Mouse (Mus musculus) heart, postnatal 0 days (tissue): ENCODE data around the gene Wdr25. TPM values are rescaled to one million over a fixed set of nuclear protein-coding genes. Genes with fewer than 3 reads are reported as not detected.
A peak's percentile ranks its signal among the peaks of the same experiment; 100 is the strongest.

Experiments used
- ATAC-seq: fragments of 200-750 bp; cut with Nextera tagmentation; 2 replicates; pipeline ENCODE4 v1.8.0; 2017; ENCODE audit warnings: low read depth, moderate number of reproducible peaks, moderate library complexity; ENCODE audit not compliant: insufficient read depth
- DNase-seq: peaks from one replicate; pipeline ENCODE4 v3.0.0-alpha.2; 2016; ENCODE audit warnings: low spot score
- H3K27ac ChIP-seq: fragments of 300-500 bp; sonication (generic); 2 replicates; pipeline ENCODE4 v1.5.1; 2014; ENCODE audit warnings: low read depth, mild to moderate bottlenecking
- H3K27me3 ChIP-seq: fragments of 300-500 bp; sonication (generic); 2 replicates; pipeline ENCODE4 v1.6.1; 2014; ENCODE audit warnings: low read length, mixed read lengths; ENCODE audit not compliant: control insufficient read depth, insufficient read depth
- H3K36me3 ChIP-seq: fragments of 300-500 bp; sonication (generic); replicated peaks from 2 replicates; pipeline ENCODE4 v1.6.1; 2014; ENCODE audit warnings: low read length, mixed read lengths; ENCODE audit not compliant: control insufficient read depth, insufficient read depth
- H3K4me1 ChIP-seq: fragments of 300-500 bp; sonication (generic); 2 replicates; pipeline ENCODE4 v1.6.1; 2014; ENCODE audit warnings: antibody characterized with exemption; ENCODE audit not compliant: control insufficient read depth, insufficient read depth
- H3K4me2 ChIP-seq: fragments of 300-500 bp; sonication (generic); 2 replicates; pipeline ENCODE4 v1.6.1; 2014; ENCODE audit warnings: low read depth, mild to moderate bottlenecking, low read length, moderate library complexity
- H3K4me3 ChIP-seq: fragments of 300-500 bp; sonication (generic); 2 replicates; pipeline ENCODE4 v1.5.1; 2014; ENCODE audit warnings: low read depth, low read length
- H3K9ac ChIP-seq: fragments of 300-500 bp; sonication (generic); replicated peaks from 2 replicates; pipeline ENCODE4 v1.6.1; 2014; ENCODE audit warnings: low read depth, low read length, mixed read lengths
- H3K9me3 ChIP-seq: fragments of 300-500 bp; sonication (generic); replicated peaks from 2 replicates; pipeline ENCODE4 v1.6.1; 2016; ENCODE audit warnings: low read length; ENCODE audit not compliant: control insufficient read depth
- CTCF ChIP-seq: IDR thresholded peaks from 2 replicates; pipeline ENCODE4 v1.5.1; 2016; ENCODE audit warnings: antibody characterized with exemption, control low read depth, low read depth
- EP300 ChIP-seq: IDR thresholded peaks from 2 replicates; pipeline ENCODE4 v1.6.1; 2016; ENCODE audit warnings: antibody characterized with exemption, low read depth
- WGBS: fragments of 180-500 bp; shearing (Covaris S2); extraction: QIAGEN DNeasy Blood & Tissue Kit; methylation state at CpG from one replicate; pipeline ENCODE4 v1.1.7; 2014; 5-methylcytosine and 5-hydroxymethylcytosine counted together
- polyA plus RNA-seq: library from polyadenylated mRNA; unstranded; fragments of >200 nt; fragmentation: Nextera tagmentation; extraction: Ambion mirVana; gene quantifications from 2 replicates; pipeline ENCODE4 v1.2.1, GENCODE M21; 2015
- total RNA-seq: library from RNA; depleted of rRNA; stranded (reverse); fragments of >200 nt; gene quantifications from 2 replicates; pipeline ENCODE4 v1.2.3, GENCODE M21; 2014; ENCODE audit warnings: low replicate concordance

Gene Wdr25
- total and polyA plus RNA-seq, 2 experiments from 2014 or later, result 3.5 to 3.9 TPM

- Histone ChIP-seq H3K9ac (no peak overlapping the region), H3K36me3 (no peaks in the 10 kb centered on the region), H3K4me3 (no peak overlapping the region), H3K4me1 (no peaks in the 10 kb centered on the region), H3K9me3 (peaks cover 4% of the 10 kb centered on the region; the same call in 1 of the 2 replicates), H3K27ac (no peak overlapping the region), H3K4me2 (no peak overlapping the region), H3K27me3 (peaks cover 50% of the 10 kb centered on the region)
- DNase-seq (no peak), ATAC-seq (no peak)
- TF ChIP-seq EP300, result no peak
- no peak for TF ChIP-seq CTCF
- 42% methylated on average over 14 of the region's 14 CpGs for WGBS
Measured at GRCm38 (mm10) chr12:109038179-109038819, 144.9 kb downstream of the Wdr25 start.

- TF ChIP-seq CTCF (no peak), EP300 (no peak)
- Histone ChIP-seq H3K4me3 (no peak overlapping the region), H3K9ac (no peak overlapping the region), H3K9me3 (no peaks in the 10 kb centered on the region), H3K36me3 (no peaks in the 10 kb centered on the region), H3K4me1 (no peaks in the 10 kb centered on the region), H3K27me3 (peaks cover 45% of the 10 kb centered on the region), H3K4me2 (no peak overlapping the region), H3K27ac (no peak overlapping the region)
- no peak for ATAC-seq
- no peak for DNase-seq
- 43% methylated on average over 7 of the region's 7 CpGs for WGBS
Measured at GRCm38 (mm10) chr12:109039311-109039710, 145.9 kb downstream of the Wdr25 start.

GRCm38 (mm10) chr12:109044497-109044896 lies 151.1 kb downstream of the Wdr25 start:
- 0 out of 2 replicates have a peak, but pooled peaks have one; percentile 31 for ATAC-seq
- TF ChIP-seq CTCF (peak; percentile 39), EP300 (no peak)
- Histone ChIP-seq H3K9ac (no peak overlapping the region), H3K36me3 (no peaks in the 10 kb centered on the region), H3K4me1 (no peaks in the 10 kb centered on the region), H3K27me3 (peaks cover 51% of the 10 kb centered on the region), H3K27ac (no peak overlapping the region), H3K4me3 (no peak overlapping the region), H3K4me2 (no peak overlapping the region), H3K9me3 (no peaks in the 10 kb centered on the region)
- peak; percentile 16 for DNase-seq
- WGBS, result 17% methylated on average over 5 of the region's 5 CpGs

GRCm38 (mm10) chr12:109045581-109045980 lies 152.2 kb downstream of the Wdr25 start:
- Histone ChIP-seq H3K9me3 (no peaks in the 10 kb centered on the region), H3K27me3 (peaks cover 59% of the 10 kb centered on the region), H3K9ac (no peak overlapping the region), H3K36me3 (no peaks in the 10 kb centered on the region), H3K4me1 (no peaks in the 10 kb centered on the region), H3K4me2 (no peak overlapping the region), H3K27ac (no peak overlapping the region), H3K4me3 (no peak overlapping the region)
- DNase-seq, result no peak
- TF ChIP-seq CTCF, result no peak
- WGBS, result 65% methylated on average over 7 of the region's 7 CpGs
- no peak for ATAC-seq

DNA sequence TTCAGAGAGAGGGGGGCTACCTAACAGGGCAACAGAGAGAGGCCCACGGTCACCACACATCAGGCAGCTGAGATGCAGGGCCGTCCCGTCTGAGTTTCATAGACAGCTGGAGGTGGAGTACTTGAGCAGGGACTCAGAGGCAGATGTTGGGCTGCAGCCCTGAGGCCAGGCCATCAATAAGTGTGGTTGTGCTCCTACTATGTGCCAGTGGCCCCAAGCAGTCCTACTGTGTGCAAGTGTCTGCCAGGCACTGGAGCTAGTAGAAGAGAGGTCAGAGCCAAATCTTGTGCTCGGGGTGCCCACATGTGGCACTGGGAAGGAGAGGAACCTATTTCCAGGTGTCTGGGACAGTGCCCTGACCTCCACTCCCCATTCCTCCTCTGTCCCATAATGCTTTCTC lies 156.5 kb downstream of the Wdr25 start:
- 73% methylated on average over 4 of the region's 4 CpGs for WGBS
- no peak overlapping the region for H3K9ac ChIP-seq
- H3K27ac ChIP-seq, result no peak overlapping the region
- H3K4me1 ChIP-seq, result no peaks in the 10 kb centered on the region
- TF ChIP-seq CTCF (no peak), EP300 (no peak)
- no peaks in the 10 kb centered on the region for H3K9me3 ChIP-seq
- H3K36me3 ChIP-seq, result no peaks in the 10 kb centered on the region
- H3K27me3 ChIP-seq, result peaks cover 77% of the 10 kb centered on the region
- no peak for ATAC-seq
- DNase-seq, result no peak
- no peak overlapping the region for H3K4me2 ChIP-seq
- no peak overlapping the region for H3K4me3 ChIP-seq
